Mouse (Mus musculus): ENCODE measurements around the gene Fau. TPM values are rescaled to one million over a fixed set of nuclear protein-coding genes. Genes with fewer than 3 reads are reported as not detected.
A peak's percentile ranks its signal among the peaks of the same experiment; 100 is the strongest.

The Fau gene
- total and polyA plus RNA-seq, 2 experiments from 2014 or later, result 610 to 1,178 TPM

GRCm38 (mm10) chr19:6066571-6066970, 8.9 kb downstream of the Fau start:
- DNase-seq (no peak), ATAC-seq (0 out of 2 replicates have a peak, but pooled peaks have one; percentile 0)
- no peaks in the 10 kb centered on the region for H3K27me3 ChIP-seq (ENCODE audit: insufficient read depth, low read length)
- H3K4me1 ChIP-seq (ENCODE audit: insufficient read depth), result peaks cover 23% of the 10 kb centered on the region
- H3K9me3 ChIP-seq (ENCODE audit: low read length), result no peaks in the 10 kb centered on the region
- peak overlapping the region; percentile 95 for H3K4me2 ChIP-seq (ENCODE audit: low read depth)
- H3K9ac ChIP-seq, result peak overlapping the region; percentile 79
- WGBS, result 37% methylated on average over 5 of the region's 5 CpGs
- no peak for TF ChIP-seq CTCF (IDR thresholded peaks at IDR 0.05; ENCODE audit: low read depth)
- H3K27ac ChIP-seq (ENCODE audit: low read depth, low read length), result peak overlapping the region; percentile 87
- peak overlapping the region; percentile 64 for H3K4me3 ChIP-seq (ENCODE audit: low read depth, low read length)
- peaks cover 29% of the 10 kb centered on the region for H3K36me3 ChIP-seq (ENCODE audit: insufficient read depth)

GRCm38 (mm10) chr19:6067011-6067723, 9.5 kb downstream of the Fau start:
- peak overlapping the region; percentile 95 for H3K4me2 ChIP-seq (ENCODE audit: low read depth)
- TF ChIP-seq CTCF (IDR thresholded peaks at IDR 0.05; ENCODE audit: low read depth), result peak; percentile 94
- ATAC-seq (peak; percentile 85), DNase-seq (peak; percentile 90)
- H3K27me3 ChIP-seq (ENCODE audit: insufficient read depth, low read length), result no peaks in the 10 kb centered on the region
- peak overlapping the region; percentile 87 for H3K27ac ChIP-seq (ENCODE audit: low read depth, low read length)
- no peaks in the 10 kb centered on the region for H3K9me3 ChIP-seq (ENCODE audit: low read length)
- peak overlapping the region; percentile 64 for H3K4me3 ChIP-seq (ENCODE audit: low read depth, low read length)
- peaks cover 29% of the 10 kb centered on the region for H3K36me3 ChIP-seq (ENCODE audit: insufficient read depth)
- peak overlapping the region; percentile 79 for H3K9ac ChIP-seq
- peaks cover 18% of the 10 kb centered on the region for H3K4me1 ChIP-seq (ENCODE audit: insufficient read depth)
- under 1% methylated on average over 30 of the region's 30 CpGs for WGBS

- ATAC-seq (peak; percentile 93), DNase-seq (peak; percentile 92)
- Histone ChIP-seq H3K4me2 (ENCODE audit: low read depth) (peak within 1 kb of the TSS; percentile 95), H3K27me3 (ENCODE audit: insufficient read depth, low read length) (no peaks in the 10 kb centered on the region), H3K9me3 (ENCODE audit: low read length) (no peaks in the 10 kb centered on the region), H3K4me3 (ENCODE audit: low read depth, low read length) (peak within 1 kb of the TSS; percentile 64), H3K36me3 (ENCODE audit: insufficient read depth) (peaks cover 29% of the 10 kb centered on the region), H3K9ac (peak within 1 kb of the TSS; percentile 79), H3K27ac (ENCODE audit: low read depth, low read length) (peak within 1 kb of the TSS; percentile 87), H3K4me1 (ENCODE audit: insufficient read depth) (peaks cover 14% of the 10 kb centered on the region; the same call in 1 of the 2 replicates)
- TF ChIP-seq CTCF (IDR thresholded peaks at IDR 0.05; ENCODE audit: low read depth), result no peak
- 8% methylated on average over 33 of the region's 33 CpGs for WGBS
Measured at GRCm38 (mm10) chr19:6067724-6068415, 10.2 kb downstream of the Fau start, which contains the start of gene Tm7sf2. Gene Tm7sf2 (minus strand): TSS chr19:6068373.

- TF ChIP-seq CTCF (IDR thresholded peaks at IDR 0.05; ENCODE audit: low read depth), result no peak
- Histone ChIP-seq H3K36me3 (ENCODE audit: insufficient read depth) (peaks cover 35% of the 10 kb centered on the region), H3K9ac (no peak overlapping the region), H3K4me1 (ENCODE audit: insufficient read depth) (peaks cover 14% of the 10 kb centered on the region; the same call in 1 of the 2 replicates), H3K9me3 (ENCODE audit: low read length) (no peaks in the 10 kb centered on the region), H3K27me3 (ENCODE audit: insufficient read depth, low read length) (no peaks in the 10 kb centered on the region), H3K27ac (ENCODE audit: low read depth, low read length) (no peak overlapping the region), H3K4me3 (ENCODE audit: low read depth, low read length) (no peak overlapping the region), H3K4me2 (ENCODE audit: low read depth) (no peak overlapping the region)
- WGBS, result 76% methylated on average over 4 of the region's 4 CpGs
- DNase-seq (no peak), ATAC-seq (no peak)
Measured at GRCm38 (mm10) chr19:6068951-6069350, 11.3 kb downstream of the Fau start.

GRCm38 (mm10) chr19:6069851-6070250, 12.2 kb downstream of the Fau start:
- no peaks in the 10 kb centered on the region for H3K9me3 ChIP-seq (ENCODE audit: low read length)
- no peak overlapping the region for H3K9ac ChIP-seq
- TF ChIP-seq CTCF (IDR thresholded peaks at IDR 0.05; ENCODE audit: low read depth), result no peak
- peaks cover 14% of the 10 kb centered on the region; the same call in 1 of the 2 replicates for H3K4me1 ChIP-seq (ENCODE audit: insufficient read depth)
- ATAC-seq (no peak), DNase-seq (no peak)
- no peaks in the 10 kb centered on the region for H3K27me3 ChIP-seq (ENCODE audit: insufficient read depth, low read length)
- 96% methylated on average over 10 of the region's 10 CpGs for WGBS
- no peak overlapping the region for H3K4me3 ChIP-seq (ENCODE audit: low read depth, low read length)
- H3K36me3 ChIP-seq (ENCODE audit: insufficient read depth), result peaks cover 36% of the 10 kb centered on the region
- H3K27ac ChIP-seq (ENCODE audit: low read depth, low read length), result no peak overlapping the region
- H3K4me2 ChIP-seq (ENCODE audit: low read depth), result no peak overlapping the region

- no peak overlapping the region for H3K4me2 ChIP-seq (ENCODE audit: low read depth)
- no peaks in the 10 kb centered on the region for H3K9me3 ChIP-seq (ENCODE audit: low read length)
- peaks cover 41% of the 10 kb centered on the region for H3K36me3 ChIP-seq (ENCODE audit: insufficient read depth)
- H3K27me3 ChIP-seq (ENCODE audit: insufficient read depth, low read length), result no peaks in the 10 kb centered on the region
- peaks cover 12% of the 10 kb centered on the region; the same call in 1 of the 2 replicates for H3K4me1 ChIP-seq (ENCODE audit: insufficient read depth)
- H3K9ac ChIP-seq, result no peak overlapping the region
- no peak for TF ChIP-seq CTCF (IDR thresholded peaks at IDR 0.05; ENCODE audit: low read depth)
- no peak overlapping the region for H3K4me3 ChIP-seq (ENCODE audit: low read depth, low read length)
- WGBS, result 93% methylated on average over 31 of the region's 31 CpGs
- DNase-seq (no peak), ATAC-seq (no peak)
- H3K27ac ChIP-seq (ENCODE audit: low read depth, low read length), result no peak overlapping the region
Measured at GRCm38 (mm10) chr19:6070571-6071250, 13.1 kb downstream of the Fau start.
